Mouse (Mus musculus): ENCODE measurements around the gene Ubl7.

DNA sequence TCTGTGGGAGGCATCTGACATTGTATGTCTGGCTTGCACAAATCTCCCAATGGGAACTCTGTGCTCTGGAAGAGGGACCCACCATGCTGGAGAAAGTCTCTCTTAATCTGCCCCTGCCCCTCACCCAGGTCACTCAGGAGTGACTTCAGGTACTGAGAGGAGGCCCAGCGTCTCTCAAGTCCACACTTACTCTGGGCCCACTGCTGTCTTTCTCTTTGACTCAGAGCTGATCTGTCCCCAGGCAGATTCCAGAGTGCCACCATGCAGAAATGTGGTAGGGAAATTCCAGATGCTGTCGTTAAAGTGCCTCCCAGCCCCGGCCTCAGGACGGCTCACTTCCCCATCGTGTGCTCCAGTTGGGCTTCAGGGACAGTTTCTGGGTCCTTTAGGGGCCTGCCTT is 63.4 kb downstream of the Ubl7 start:
- TF ChIP-seq CTCF (conservative IDR thresholded peaks at IDR 0.05 in 1 of 2, IDR thresholded peaks at IDR 0.05 in 1 of 2; ENCODE audit: low read depth in 2 of 2, low read length in 2 of 2): no peak
- peak; percentile 13 for TF ChIP-seq RAD21 (IDR thresholded peaks at IDR 0.05; ENCODE audit: low read depth, low read length)
- no peak for TF ChIP-seq E2F4 (IDR thresholded peaks at IDR 0.05; ENCODE audit: insufficient replicate concordance, low read depth, low read length)
- peak; percentile 94 for TF ChIP-seq CHD2 (IDR thresholded peaks at IDR 0.05; ENCODE audit: low read length)
- TF ChIP-seq ZKSCAN1 (IDR thresholded peaks at IDR 0.05; ENCODE audit: borderline replicate concordance, low read depth, low read length): no peak
- no peak for TF ChIP-seq USF1 (IDR thresholded peaks at IDR 0.05; ENCODE audit: low read depth, low read length)
- peak; percentile 71 for TF ChIP-seq POLR2A (IDR thresholded peaks at IDR 0.05; ENCODE audit: low read depth, low read length)
- no peak for TF ChIP-seq HCFC1 (IDR thresholded peaks at IDR 0.05; ENCODE audit: low read depth, low read length)
- no peak; the same call in 1 of the 2 replicates for TF ChIP-seq ZNF384 (IDR thresholded peaks at IDR 0.05; ENCODE audit: low read depth, low read length)
- TF ChIP-seq JUND (conservative IDR thresholded peaks at IDR 0.05; ENCODE audit: low read depth, low read length): peak; percentile 84
